Mouse (Mus musculus) heart, postnatal 0 days (tissue): ENCODE results near the gene Col5a1. TPM values are rescaled to one million over a fixed set of nuclear protein-coding genes. Genes with fewer than 3 reads are reported as not detected.
A peak's percentile ranks its signal among the peaks of the same experiment; 100 is the strongest.

ENCODE experiments used
- ATAC-seq: fragments of 200-750 bp; cut with Nextera tagmentation; 2 replicates; pipeline ENCODE4 v1.8.0; 2017; ENCODE audit warnings: low read depth, moderate number of reproducible peaks, moderate library complexity; ENCODE audit not compliant: insufficient read depth
- DNase-seq: peaks from one replicate; pipeline ENCODE4 v3.0.0-alpha.2; 2016; ENCODE audit warnings: low spot score
- H3K27ac ChIP-seq: fragments of 300-500 bp; sonication (generic); 2 replicates; pipeline ENCODE4 v1.5.1; 2014; ENCODE audit warnings: low read depth, mild to moderate bottlenecking
- H3K27me3 ChIP-seq: fragments of 300-500 bp; sonication (generic); 2 replicates; pipeline ENCODE4 v1.6.1; 2014; ENCODE audit warnings: low read length, mixed read lengths; ENCODE audit not compliant: control insufficient read depth, insufficient read depth
- H3K36me3 ChIP-seq: fragments of 300-500 bp; sonication (generic); replicated peaks from 2 replicates; pipeline ENCODE4 v1.6.1; 2014; ENCODE audit warnings: low read length, mixed read lengths; ENCODE audit not compliant: control insufficient read depth, insufficient read depth
- H3K4me1 ChIP-seq: fragments of 300-500 bp; sonication (generic); 2 replicates; pipeline ENCODE4 v1.6.1; 2014; ENCODE audit warnings: antibody characterized with exemption; ENCODE audit not compliant: control insufficient read depth, insufficient read depth
- H3K4me2 ChIP-seq: fragments of 300-500 bp; sonication (generic); 2 replicates; pipeline ENCODE4 v1.6.1; 2014; ENCODE audit warnings: low read depth, mild to moderate bottlenecking, low read length, moderate library complexity
- H3K4me3 ChIP-seq: fragments of 300-500 bp; sonication (generic); 2 replicates; pipeline ENCODE4 v1.5.1; 2014; ENCODE audit warnings: low read depth, low read length
- H3K9ac ChIP-seq: fragments of 300-500 bp; sonication (generic); replicated peaks from 2 replicates; pipeline ENCODE4 v1.6.1; 2014; ENCODE audit warnings: low read depth, low read length, mixed read lengths
- H3K9me3 ChIP-seq: fragments of 300-500 bp; sonication (generic); replicated peaks from 2 replicates; pipeline ENCODE4 v1.6.1; 2016; ENCODE audit warnings: low read length; ENCODE audit not compliant: control insufficient read depth
- CTCF ChIP-seq: IDR thresholded peaks from 2 replicates; pipeline ENCODE4 v1.5.1; 2016; ENCODE audit warnings: antibody characterized with exemption, control low read depth, low read depth
- EP300 ChIP-seq: IDR thresholded peaks from 2 replicates; pipeline ENCODE4 v1.6.1; 2016; ENCODE audit warnings: antibody characterized with exemption, low read depth
- WGBS: fragments of 180-500 bp; shearing (Covaris S2); extraction: QIAGEN DNeasy Blood & Tissue Kit; methylation state at CpG from one replicate; pipeline ENCODE4 v1.1.7; 2014; 5-methylcytosine and 5-hydroxymethylcytosine counted together
- polyA plus RNA-seq: library from polyadenylated mRNA; unstranded; fragments of >200 nt; fragmentation: Nextera tagmentation; extraction: Ambion mirVana; gene quantifications from 2 replicates; pipeline ENCODE4 v1.2.1, GENCODE M21; 2015
- total RNA-seq: library from RNA; depleted of rRNA; stranded (reverse); fragments of >200 nt; gene quantifications from 2 replicates; pipeline ENCODE4 v1.2.3, GENCODE M21; 2014; ENCODE audit warnings: low replicate concordance; rRNA removed

The Col5a1 gene
- 97.4 and 129 TPM in 2 replicates for total RNA-seq
- polyA plus RNA-seq: 40.6 and 41.9 TPM in 2 replicates

GRCm38 (mm10) chr2:27886148-27886551 is at the start of gene Col5a1:
Col5a1 (plus strand) TSS chr2:27886425.
- no peaks in the 10 kb centered on the region for H3K9me3 ChIP-seq
- no peak for TF ChIP-seq CTCF
- TF ChIP-seq EP300: no peak
- no peaks in the 10 kb centered on the region for H3K36me3 ChIP-seq
- peak; percentile 83 for ATAC-seq
- peak within 1 kb of the TSS; percentile 65 for H3K4me3 ChIP-seq
- peak; percentile 79 for DNase-seq
- H3K27ac ChIP-seq: peak within 1 kb of the TSS; percentile 80
- WGBS: under 1% methylated on average over 33 of the region's 45 CpGs
- H3K9ac ChIP-seq: peak within 1 kb of the TSS; percentile 70
- peak within 1 kb of the TSS; percentile 78 for H3K4me2 ChIP-seq
- H3K27me3 ChIP-seq: peaks cover 25% of the 10 kb centered on the region
- no peaks in the 10 kb centered on the region for H3K4me1 ChIP-seq

DNA sequence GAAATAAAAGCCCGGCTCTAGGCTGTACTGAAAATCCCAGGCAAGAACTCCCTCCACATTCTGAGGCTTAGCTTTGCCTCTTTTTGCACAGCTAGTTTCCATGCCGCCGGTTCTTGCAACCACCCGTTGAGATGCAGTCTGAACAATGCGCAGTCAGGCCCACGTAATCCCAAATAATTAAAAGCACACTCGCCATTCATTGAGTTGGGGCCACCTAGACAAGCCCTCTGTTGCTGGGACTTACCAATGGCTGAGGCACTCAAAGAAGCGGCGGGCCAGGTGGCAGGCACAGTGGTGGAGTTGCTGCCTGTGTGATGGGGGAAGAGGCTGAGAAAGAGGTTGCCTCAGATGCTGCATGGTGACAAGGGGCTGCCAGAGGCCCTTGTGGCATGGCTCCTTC is 48.1 kb upstream of the Col5a1 start:
- Histone ChIP-seq H3K4me2 (no peak overlapping the region), H3K27me3 (no peaks in the 10 kb centered on the region), H3K9ac (no peak overlapping the region), H3K4me3 (no peak overlapping the region), H3K4me1 (peaks cover 10% of the 10 kb centered on the region; the same call in 1 of the 2 replicates), H3K27ac (no peak overlapping the region), H3K36me3 (no peaks in the 10 kb centered on the region), H3K9me3 (no peaks in the 10 kb centered on the region)
- DNase-seq (no peak), ATAC-seq (no peak)
- 91% methylated on average over 9 of the region's 9 CpGs for WGBS
- no peak for TF ChIP-seq CTCF
- no peak for TF ChIP-seq EP300

GRCm38 (mm10) chr2:27840890-27841289 is 45.3 kb upstream of the Col5a1 start:
- H3K4me2 ChIP-seq: no peak overlapping the region
- H3K4me1 ChIP-seq: peaks cover 10% of the 10 kb centered on the region; the same call in 1 of the 2 replicates
- H3K9ac ChIP-seq: no peak overlapping the region
- H3K4me3 ChIP-seq: no peak overlapping the region
- TF ChIP-seq EP300 (no peak), CTCF (no peak)
- DNase-seq (no peak), ATAC-seq (no peak)
- H3K9me3 ChIP-seq: no peaks in the 10 kb centered on the region
- H3K27ac ChIP-seq: no peak overlapping the region; the same call in 1 of the 2 replicates
- no peaks in the 10 kb centered on the region for H3K27me3 ChIP-seq
- 19% methylated on average over 3 of the region's 3 CpGs for WGBS
- H3K36me3 ChIP-seq: no peaks in the 10 kb centered on the region

- 54% methylated on average over 13 of the region's 13 CpGs for WGBS
- TF ChIP-seq EP300 (no peak), CTCF (no peak)
- DNase-seq (no peak), ATAC-seq (no peak)
- Histone ChIP-seq H3K4me1 (peaks cover 11% of the 10 kb centered on the region; the same call in 1 of the 2 replicates), H3K4me2 (no peak overlapping the region), H3K27me3 (no peaks in the 10 kb centered on the region), H3K4me3 (no peak overlapping the region), H3K36me3 (no peaks in the 10 kb centered on the region), H3K9me3 (no peaks in the 10 kb centered on the region), H3K27ac (no peak overlapping the region), H3K9ac (no peak overlapping the region)
These were observed 43.3 kb upstream of the Col5a1 start for GRCm38 (mm10) chr2:27842893-27843292.

- no peak overlapping the region for H3K9ac ChIP-seq
- H3K4me1 ChIP-seq: peaks cover 11% of the 10 kb centered on the region; the same call in 1 of the 2 replicates
- H3K36me3 ChIP-seq: no peaks in the 10 kb centered on the region
- H3K4me3 ChIP-seq: no peak overlapping the region
- no peaks in the 10 kb centered on the region for H3K9me3 ChIP-seq
- H3K27ac ChIP-seq: no peak overlapping the region
- DNase-seq (no peak), ATAC-seq (no peak)
- no peaks in the 10 kb centered on the region for H3K27me3 ChIP-seq
- H3K4me2 ChIP-seq: no peak overlapping the region
- TF ChIP-seq CTCF: no peak
- TF ChIP-seq EP300: no peak
- 79% methylated on average over 4 of the region's 4 CpGs for WGBS
These were observed 41.3 kb upstream of the Col5a1 start for GRCm38 (mm10) chr2:27844885-27845284.

DNA sequence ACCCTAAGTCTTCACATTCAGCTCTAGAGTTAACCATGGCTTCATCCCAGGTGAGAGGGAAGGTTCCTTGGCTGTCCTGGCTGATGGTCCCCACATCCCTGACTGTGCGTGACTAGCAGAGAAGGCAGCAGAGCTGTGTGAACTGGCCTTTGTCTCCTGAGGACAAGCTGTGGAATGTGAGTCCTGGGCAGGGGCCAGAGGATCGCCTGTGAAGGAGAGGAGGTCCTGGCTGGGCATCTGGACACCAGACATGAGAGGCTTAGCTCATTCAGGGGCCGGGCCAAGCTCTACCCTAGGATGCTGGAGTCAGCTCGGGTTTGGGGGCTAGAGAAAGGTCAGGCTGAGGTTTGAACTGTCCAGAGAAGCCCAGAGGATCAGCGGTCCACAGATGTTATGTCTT is 39.2 kb upstream of the Col5a1 start:
- peaks cover 4% of the 10 kb centered on the region; the same call in 1 of the 2 replicates for H3K4me1 ChIP-seq
- DNase-seq (no peak), ATAC-seq (peak; percentile 32; the same call in 1 of the 2 replicates)
- TF ChIP-seq CTCF (no peak), EP300 (no peak)
- no peaks in the 10 kb centered on the region for H3K9me3 ChIP-seq
- no peaks in the 10 kb centered on the region for H3K36me3 ChIP-seq
- no peak overlapping the region for H3K9ac ChIP-seq
- H3K27me3 ChIP-seq: no peaks in the 10 kb centered on the region
- H3K4me2 ChIP-seq: no peak overlapping the region
- no peak overlapping the region for H3K4me3 ChIP-seq
- H3K27ac ChIP-seq: peak overlapping the region; percentile 79
- WGBS: 41% methylated on average over 5 of the region's 5 CpGs
